Mouse (Mus musculus) heart, embryonic 14.5 days (tissue): Measurements from ENCODE around the gene Serf2. TPM values are rescaled to one million over a fixed set of nuclear protein-coding genes. Genes with fewer than 3 reads are reported as not detected.

Experiments used
- ATAC-seq: fragments of 200-750 bp; cut with Nextera tagmentation; 2 replicates; pipeline ENCODE4 v1.8.0; 2017; ENCODE audit warnings: low read depth, moderate TSS enrichment; ENCODE audit not compliant: insufficient number of reproducible peaks, insufficient read depth, low FRiP score
- H3K27ac ChIP-seq, 2 experiments: fragments of 200-500 bp in 1 of 2; fragments of 300-500 bp in 1 of 2; sonication (generic) in 1 of 2; replicated peaks in 1 of 2; 2 replicates each; pipeline ENCODE4 v1.5.1; 2012 to 2014; ENCODE audit warnings: low read depth in 2 of 2, low read length in 2 of 2, control low read depth in 1 of 2, mild to moderate bottlenecking in 1 of 2, mixed read lengths in 1 of 2; ENCODE audit not compliant: control insufficient read depth in 1 of 2, insufficient read depth in 1 of 2
- H3K27me3 ChIP-seq: fragments of 300-500 bp; sonication (generic); 2 replicates; pipeline ENCODE4 v1.6.1; 2014; ENCODE audit warnings: mild to moderate bottlenecking, low read length, control low read depth; ENCODE audit not compliant: control insufficient read depth, insufficient read depth
- H3K36me3 ChIP-seq: fragments of 300-500 bp; sonication (generic); 2 replicates; pipeline ENCODE4 v1.6.1; 2014; ENCODE audit warnings: mild to moderate bottlenecking, control low read depth, low read length, mixed read lengths; ENCODE audit not compliant: control insufficient read depth, insufficient read depth
- H3K4me1 ChIP-seq, 2 experiments: fragments of 200-500 bp in 1 of 2; fragments of 300-500 bp in 1 of 2; sonication (generic) in 1 of 2; 2 replicates each; pipeline ENCODE4 v1.6.1; 2012 to 2014; ENCODE audit warnings: low read length in 2 of 2, control low read depth in 1 of 2, mixed read lengths in 1 of 2; ENCODE audit not compliant: control insufficient read depth in 2 of 2, insufficient read depth in 2 of 2
- H3K4me2 ChIP-seq: fragments of 300-500 bp; sonication (generic); 2 replicates; pipeline ENCODE4 v1.6.1; 2014; ENCODE audit warnings: mild to moderate bottlenecking, low read length
- H3K4me3 ChIP-seq, 2 experiments: fragments of 200-500 bp in 1 of 2; fragments of 300-500 bp in 1 of 2; sonication (generic) in 1 of 2; 2 replicates each; pipeline ENCODE4 v1.5.1; 2012 to 2014; ENCODE audit warnings: low read length in 2 of 2, mild to moderate bottlenecking in 2 of 2, control low read depth in 1 of 2, low read depth in 1 of 2, moderate library complexity in 1 of 2; ENCODE audit not compliant: control insufficient read depth in 1 of 2, insufficient read depth in 1 of 2
- H3K9ac ChIP-seq: fragments of 300-500 bp; sonication (generic); 2 replicates; pipeline ENCODE4 v1.6.1; 2014; ENCODE audit warnings: mild to moderate bottlenecking, low read length
- H3K9me3 ChIP-seq: fragments of 300-500 bp; sonication (generic); 2 replicates; pipeline ENCODE4 v1.6.1; 2016; ENCODE audit warnings: low read length, control low read depth; ENCODE audit not compliant: control insufficient read depth
- WGBS: fragments of 180-500 bp; shearing (Covaris S2); extraction: QIAGEN DNeasy Blood & Tissue Kit; methylation state at CpG from one replicate; pipeline ENCODE4 v1.1.7; 2014; 5-methylcytosine and 5-hydroxymethylcytosine counted together
- polyA plus RNA-seq: library from polyadenylated mRNA; unstranded; fragments of >200 nt; fragmentation: Nextera tagmentation; extraction: Ambion mirVana; gene quantifications from 2 replicates; pipeline ENCODE4 v1.2.1, GENCODE M21; 2014

Serf2 gene
- polyA plus RNA-seq: 675 and 694 TPM in 2 replicates

GRCm38 (mm10) chr2:121448739-121449535, at the start of gene Serf2:
Gene Serf2 (plus strand): TSS chr2:121449195.
- peak within 1 kb of the TSS; percentile 98 to 99 for H3K4me3 ChIP-seq
- peaks cover 30% of the 10 kb centered on the region for H3K36me3 ChIP-seq
- H3K27ac ChIP-seq: peak within 1 kb of the TSS; percentile 98 to 99
- H3K27me3 ChIP-seq: no peaks in the 10 kb centered on the region
- WGBS: under 1% methylated on average over 61 of the region's 74 CpGs
- peaks cover 12 to 41% of the 10 kb centered on the region in 2 experiments for H3K4me1 ChIP-seq
- H3K9ac ChIP-seq: peak within 1 kb of the TSS; percentile 100
- peak; percentile 98 for ATAC-seq
- H3K4me2 ChIP-seq: peak within 1 kb of the TSS; percentile 94
- no peaks in the 10 kb centered on the region for H3K9me3 ChIP-seq

- Histone ChIP-seq H3K4me3 (no peak overlapping the region), H3K27ac (no peak overlapping the region), H3K9ac (no peak overlapping the region), H3K9me3 (0 out of 2 replicates have a peak, but pooled peaks cover under 1% of the 10 kb centered on the region), H3K4me2 (no peak overlapping the region), H3K4me1 (no peaks in the 10 kb centered on the region), H3K27me3 (no peaks in the 10 kb centered on the region), H3K36me3 (no peaks in the 10 kb centered on the region)
- ATAC-seq: no peak
Measured at GRCm38 (mm10) chr2:121403296-121403695, 45.7 kb upstream of the Serf2 start.

GRCm38 (mm10) chr2:121408160-121408559, 40.8 kb upstream of the Serf2 start:
- H3K27me3 ChIP-seq: no peaks in the 10 kb centered on the region
- WGBS: 38% methylated on average over 4 of the region's 4 CpGs
- H3K4me1 ChIP-seq: peaks cover 0 to 2% of the 10 kb centered on the region in 2 experiments; a peak in 1 of 4 replicates
- ATAC-seq: no peak
- 0 out of 2 replicates have a peak, but pooled peaks cover 3% of the 10 kb centered on the region for H3K9me3 ChIP-seq
- H3K4me2 ChIP-seq: no peak overlapping the region
- no peak overlapping the region for H3K4me3 ChIP-seq
- H3K27ac ChIP-seq: no peak overlapping the region
- no peaks in the 10 kb centered on the region for H3K36me3 ChIP-seq
- no peak overlapping the region for H3K9ac ChIP-seq

- ATAC-seq: no peak
- peak overlapping the region; percentile 100 for H3K9ac ChIP-seq
- H3K36me3 ChIP-seq: peaks cover 25% of the 10 kb centered on the region
- H3K4me1 ChIP-seq: peaks cover 4 to 23% of the 10 kb centered on the region in 2 experiments
- H3K4me3 ChIP-seq: peak overlapping the region; percentile 53 to 100
- WGBS: 5% methylated on average over 4 of the region's 4 CpGs
- peak overlapping the region; percentile 92 to 99 for H3K27ac ChIP-seq
- H3K4me2 ChIP-seq: peak overlapping the region; percentile 74
- H3K27me3 ChIP-seq: no peaks in the 10 kb centered on the region
- 0 out of 2 replicates have a peak, but pooled peaks cover 3% of the 10 kb centered on the region for H3K9me3 ChIP-seq
Measured at GRCm38 (mm10) chr2:121412843-121413386, 36.1 kb upstream of the Serf2 start.

- H3K36me3 ChIP-seq: peaks cover 31% of the 10 kb centered on the region
- H3K9ac ChIP-seq: peak within 1 kb of the TSS; percentile 100
- peak within 1 kb of the TSS; percentile 92 to 99 for H3K27ac ChIP-seq
- no peaks in the 10 kb centered on the region for H3K27me3 ChIP-seq
- peak within 1 kb of the TSS; percentile 67 to 100 for H3K4me3 ChIP-seq
- WGBS: under 1% methylated on average over 66 of the region's 68 CpGs
- ATAC-seq: peak; percentile 99
- H3K9me3 ChIP-seq: no peaks in the 10 kb centered on the region
- peaks cover 4 to 23% of the 10 kb centered on the region in 2 experiments for H3K4me1 ChIP-seq
- H3K4me2 ChIP-seq: peak within 1 kb of the TSS; percentile 74
Measured at GRCm38 (mm10) chr2:121413387-121414042, 35.5 kb upstream of the Serf2 start, which contains the start of the genes Pdia3 and Catsper2. Gene Pdia3 (plus strand): TSS chr2:121413775. Gene Catsper2 (minus strand): TSS chr2:121413792.

GRCm38 (mm10) chr2:121414139-121414685, 34.8 kb upstream of the Serf2 start:
- Histone ChIP-seq H3K4me2 (peak overlapping the region; percentile 73), H3K27ac (peak overlapping the region; percentile 88 to 99), H3K9me3 (no peaks in the 10 kb centered on the region), H3K4me1 (peaks cover 4 to 23% of the 10 kb centered on the region in 2 experiments), H3K36me3 (peaks cover 38% of the 10 kb centered on the region), H3K4me3 (peak overlapping the region; percentile 67 to 100), H3K27me3 (no peaks in the 10 kb centered on the region), H3K9ac (peak overlapping the region; percentile 100)
- ATAC-seq: peak; percentile 38
- WGBS: under 1% methylated on average over 32 of the region's 32 CpGs

GRCm38 (mm10) chr2:121415103-121415502, 33.9 kb upstream of the Serf2 start:
- H3K4me3 ChIP-seq: peak overlapping the region in 1 of 2 experiments; percentile 100; a peak in 3 of 4 replicates
- peak overlapping the region; percentile 100 for H3K9ac ChIP-seq
- H3K27ac ChIP-seq: 0 out of 4 replicates have a peak overlapping the region, but pooled peaks of 1 of the 2 experiments have one; percentile 8
- ATAC-seq: no peak
- H3K9me3 ChIP-seq: no peaks in the 10 kb centered on the region
- H3K27me3 ChIP-seq: no peaks in the 10 kb centered on the region
- H3K36me3 ChIP-seq: peaks cover 44% of the 10 kb centered on the region
- H3K4me1 ChIP-seq: peaks cover 4 to 23% of the 10 kb centered on the region in 2 experiments
- peak overlapping the region; percentile 73 for H3K4me2 ChIP-seq
- 30% methylated on average over 3 of the region's 3 CpGs for WGBS
